Mouse (Mus musculus) embryonic facial prominence, embryonic 10.5 days (tissue): Measurements from ENCODE around the gene Tspyl3. TPM values are rescaled to one million over a fixed set of nuclear protein-coding genes. Genes with fewer than 3 reads are reported as not detected.

Experiments used
- DNase-seq: peaks from one replicate; pipeline ENCODE4 v3.0.0-alpha.2; 2017; ENCODE audit warnings: low spot score
- H3K27ac ChIP-seq: fragments of 300-500 bp; sonication (generic); replicated peaks from 2 replicates; pipeline ENCODE4 v1.5.1; 2016; ENCODE audit warnings: mild to moderate bottlenecking
- H3K27me3 ChIP-seq: fragments of 300-500 bp; sonication (generic); replicated peaks from 2 replicates; pipeline ENCODE4 v1.6.1; 2016; ENCODE audit warnings: low read depth, mild to moderate bottlenecking; ENCODE audit not compliant: poor library complexity, severe bottlenecking
- H3K36me3 ChIP-seq: fragments of 300-500 bp; sonication (generic); replicated peaks from 2 replicates; pipeline ENCODE4 v1.6.1; 2016; ENCODE audit warnings: mild to moderate bottlenecking, moderate library complexity
- H3K4me1 ChIP-seq: fragments of 300-500 bp; sonication (generic); 2 replicates; pipeline ENCODE4 v1.6.1; 2016
- H3K4me3 ChIP-seq: fragments of 300-500 bp; sonication (generic); 2 replicates; pipeline ENCODE4 v1.5.1; 2016; ENCODE audit warnings: mild to moderate bottlenecking, moderate library complexity
- H3K9me3 ChIP-seq: fragments of 300-500 bp; sonication (generic); 2 replicates; pipeline ENCODE4 v1.6.1; 2016; ENCODE audit warnings: mild to moderate bottlenecking
- WGBS: fragments of 180-500 bp; shearing (Covaris S2); methylation state at CpG from one replicate; pipeline ENCODE4 v1.1.7; 2016; 5-methylcytosine and 5-hydroxymethylcytosine counted together
- polyA plus RNA-seq: library from polyadenylated mRNA; unstranded; fragments of >200 nt; fragmentation: Nextera tagmentation; extraction: Ambion mirVana; gene quantifications from 2 replicates; pipeline ENCODE4 v1.2.1, GENCODE M21; 2016

Gene Tspyl3
- polyA plus RNA-seq, 1 experiment from 2014 or later: 10.1 TPM

DNA sequence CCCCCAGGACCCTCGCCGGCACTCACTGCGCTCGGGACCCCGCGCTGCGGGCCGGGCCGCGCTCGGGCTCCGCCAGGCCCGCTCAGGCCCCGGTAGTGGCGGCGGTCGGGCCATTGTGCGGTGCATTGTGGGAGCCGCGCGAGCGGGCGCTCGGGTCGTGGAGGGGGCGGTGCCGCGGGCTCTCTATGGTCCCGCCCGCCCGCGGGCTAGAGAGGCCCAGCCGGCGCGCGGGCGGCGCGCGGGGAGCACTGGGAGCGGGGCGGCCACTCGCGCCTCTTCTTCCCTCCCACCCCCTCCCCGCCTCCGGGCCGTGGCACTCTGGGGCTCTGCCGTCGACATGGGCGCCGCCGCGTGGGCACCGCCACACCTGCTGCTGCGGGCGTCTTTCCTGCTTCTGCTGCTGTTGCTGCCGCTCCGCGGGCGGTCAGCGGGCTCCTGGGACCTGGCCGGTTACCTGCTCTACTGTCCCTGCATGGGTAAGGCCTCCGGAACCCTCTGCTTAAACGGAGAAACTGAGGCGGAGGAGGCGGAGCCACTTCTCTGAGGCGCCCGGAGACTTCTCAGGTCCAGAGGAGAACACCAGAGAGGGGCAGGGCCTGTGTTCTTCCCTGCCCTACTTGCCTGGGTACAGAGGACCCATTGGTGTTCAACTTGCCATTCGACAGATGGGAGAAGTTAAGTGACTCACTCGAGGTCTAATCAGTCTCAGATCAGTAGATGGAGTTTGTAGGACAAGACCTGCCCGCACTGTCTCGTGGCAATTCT lies 16.2 kb upstream of the Tspyl3 start, which contains the start of the genes Plagl2 and Pofut1:
Plagl2 (minus strand) TSS at position 177 of the 765 bp plus-strand sequence.
Pofut1 (plus strand) TSS at position 284 of the 765 bp plus-strand sequence.
- Histone ChIP-seq H3K4me1 (peaks cover 43% of the 10 kb centered on the region), H3K4me3 (peak within 1 kb of the TSS; percentile 93), H3K27ac (peak within 1 kb of the TSS; percentile 98), H3K9me3 (no peaks in the 10 kb centered on the region), H3K27me3 (no peaks in the 10 kb centered on the region), H3K36me3 (peaks cover 50% of the 10 kb centered on the region)
- WGBS: under 1% methylated on average over 72 of the region's 72 CpGs
- peak; percentile 93 for DNase-seq

DNA sequence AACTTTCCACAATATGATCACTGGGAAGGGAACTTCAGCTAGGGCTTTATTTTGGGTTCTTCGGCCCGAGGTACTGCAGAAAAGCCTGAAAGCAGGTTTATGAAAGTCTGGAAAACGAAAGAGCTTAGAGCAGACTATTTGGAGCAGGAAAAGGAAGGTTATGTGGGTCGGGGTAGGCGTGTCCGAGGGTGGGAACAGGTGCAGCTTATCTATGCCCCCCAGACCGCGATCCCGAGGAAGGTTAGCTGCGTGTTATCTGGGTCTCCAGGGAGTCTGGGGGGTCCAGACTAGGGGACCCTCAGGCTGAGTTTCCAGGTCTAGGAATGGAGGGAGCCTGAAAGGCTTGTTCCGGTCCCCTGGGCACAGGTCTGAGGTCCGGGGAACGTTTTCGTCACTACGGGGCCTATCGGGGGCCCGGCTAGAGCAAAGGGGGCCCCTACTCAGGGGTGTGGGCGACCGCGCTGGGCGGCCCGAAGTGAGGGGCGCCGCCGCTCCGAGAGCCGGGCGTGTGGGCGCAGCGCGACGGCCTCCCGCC lies 15.5 kb upstream of the Tspyl3 start:
- H3K9me3 ChIP-seq: no peaks in the 10 kb centered on the region
- peaks cover 43% of the 10 kb centered on the region for H3K4me1 ChIP-seq
- H3K4me3 ChIP-seq: peak overlapping the region; percentile 93
- no peaks in the 10 kb centered on the region for H3K27me3 ChIP-seq
- H3K27ac ChIP-seq: peak overlapping the region; percentile 98
- no peak for DNase-seq
- under 1% methylated on average over 33 of the region's 33 CpGs for WGBS
- H3K36me3 ChIP-seq: peaks cover 50% of the 10 kb centered on the region

DNA sequence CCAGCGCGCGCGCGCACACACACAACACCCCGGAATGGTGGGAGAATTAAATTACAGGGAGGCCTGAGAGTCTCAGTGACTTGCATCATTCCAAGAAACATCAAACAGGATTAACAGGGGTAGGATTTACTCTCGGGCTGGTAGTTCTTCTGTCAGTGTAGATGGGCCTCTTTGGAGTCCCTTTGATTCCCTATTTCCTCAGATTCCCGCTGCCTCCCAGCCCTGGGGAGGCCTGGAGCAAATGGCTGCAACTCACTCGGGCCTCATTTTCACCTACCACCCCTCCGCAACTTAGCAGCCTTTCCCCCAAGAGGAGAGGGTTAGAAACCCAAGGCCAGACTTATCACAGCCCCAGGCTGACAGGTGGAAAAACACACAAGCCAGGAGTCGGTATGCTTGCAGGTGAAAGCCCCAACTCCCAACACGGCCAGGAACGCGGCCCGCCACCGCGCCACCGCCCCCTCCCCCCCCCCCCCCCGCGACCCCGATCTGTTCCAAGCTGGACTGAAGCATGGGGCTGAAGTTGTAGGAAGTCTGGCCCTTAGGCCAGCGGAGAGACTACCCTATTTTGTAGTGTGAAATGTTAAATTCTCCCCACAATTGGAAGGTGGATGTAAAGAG lies 14.7 kb upstream of the Tspyl3 start:
- peak; percentile 49 for DNase-seq
- Histone ChIP-seq H3K27me3 (no peaks in the 10 kb centered on the region), H3K27ac (peak overlapping the region; percentile 98), H3K4me1 (peaks cover 43% of the 10 kb centered on the region), H3K4me3 (peak overlapping the region; percentile 93), H3K9me3 (no peaks in the 10 kb centered on the region), H3K36me3 (peaks cover 50% of the 10 kb centered on the region)
- 5% methylated on average over 22 of the region's 22 CpGs for WGBS

GRCm38 (mm10) chr2:153239021-153239859 lies 14.0 kb upstream of the Tspyl3 start:
- H3K9me3 ChIP-seq: no peaks in the 10 kb centered on the region
- H3K27ac ChIP-seq: peak overlapping the region; percentile 98
- peaks cover 50% of the 10 kb centered on the region for H3K36me3 ChIP-seq
- H3K27me3 ChIP-seq: no peaks in the 10 kb centered on the region
- H3K4me3 ChIP-seq: peak overlapping the region; percentile 93
- H3K4me1 ChIP-seq: peaks cover 43% of the 10 kb centered on the region
- 63% methylated on average over 7 of the region's 7 CpGs for WGBS
- DNase-seq: no peak

DNA sequence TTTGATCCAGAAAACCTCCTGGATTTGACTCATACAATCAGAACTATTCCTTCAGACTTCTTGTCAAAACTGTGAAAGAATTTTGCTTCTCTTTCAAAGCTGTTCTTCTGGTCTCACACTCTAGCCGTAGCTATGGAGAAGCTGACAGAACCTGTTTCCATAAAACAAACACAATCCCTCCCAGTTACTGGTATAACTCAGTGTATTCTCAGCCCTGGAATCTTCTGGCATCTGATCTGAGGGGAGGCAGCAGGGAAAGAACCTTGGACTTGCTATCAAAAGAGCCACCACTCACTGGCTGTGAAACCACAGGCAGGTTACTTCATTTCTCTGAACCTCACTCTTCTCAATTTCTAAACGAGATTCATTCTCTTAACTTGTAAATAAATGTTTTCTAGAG lies 13.2 kb upstream of the Tspyl3 start:
- no peaks in the 10 kb centered on the region for H3K9me3 ChIP-seq
- peaks cover 43% of the 10 kb centered on the region for H3K4me1 ChIP-seq
- DNase-seq: no peak
- 77% methylated on average over 2 of the region's 2 CpGs for WGBS
- no peaks in the 10 kb centered on the region for H3K27me3 ChIP-seq
- peak overlapping the region; percentile 93; the same call in 1 of the 2 replicates for H3K4me3 ChIP-seq
- peaks cover 54% of the 10 kb centered on the region for H3K36me3 ChIP-seq
- H3K27ac ChIP-seq: no peak overlapping the region

DNA sequence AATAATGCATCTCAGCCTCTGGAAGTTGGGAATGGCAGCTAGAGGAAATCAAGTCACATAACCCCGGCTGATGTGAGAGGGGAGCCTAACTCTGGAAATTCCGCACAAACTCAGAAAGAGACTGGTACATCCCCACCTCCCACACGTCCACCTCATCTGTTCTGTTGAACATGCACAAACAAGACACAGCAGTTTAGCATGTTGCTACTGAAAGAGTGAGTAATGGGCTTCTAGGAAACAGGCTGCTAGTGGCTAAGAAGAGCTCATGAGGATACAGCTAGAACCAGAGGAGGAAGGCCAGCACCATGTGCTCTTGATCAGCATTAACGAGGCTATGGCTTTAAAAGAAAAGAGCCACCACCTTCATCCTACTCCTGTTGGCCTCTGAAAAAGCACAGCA lies 12.7 kb upstream of the Tspyl3 start:
- H3K9me3 ChIP-seq: no peaks in the 10 kb centered on the region
- H3K27ac ChIP-seq: no peak overlapping the region
- no peak for DNase-seq
- 78% methylated on average over 4 of the region's 4 CpGs for WGBS
- H3K27me3 ChIP-seq: no peaks in the 10 kb centered on the region
- H3K36me3 ChIP-seq: peaks cover 59% of the 10 kb centered on the region
- no peak overlapping the region for H3K4me3 ChIP-seq
- peaks cover 43% of the 10 kb centered on the region for H3K4me1 ChIP-seq

DNA sequence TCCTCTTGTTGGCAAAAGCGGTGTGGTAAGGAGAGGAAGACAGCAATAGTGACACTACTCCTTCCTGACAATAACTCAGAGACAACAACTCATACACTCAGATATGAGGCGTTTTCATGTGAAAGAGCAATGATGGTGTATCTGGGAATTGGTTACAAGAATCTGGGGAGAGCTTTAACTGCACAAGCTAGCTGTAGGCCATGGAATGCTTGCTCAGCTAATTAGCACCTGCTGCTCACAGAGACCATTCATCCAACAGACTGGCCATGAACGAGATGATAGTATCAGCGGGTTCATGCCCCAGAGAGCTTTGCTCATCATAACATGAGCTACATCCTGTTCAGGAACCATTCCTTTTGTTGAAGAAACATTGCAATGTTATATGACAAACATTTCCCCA lies 12.0 kb upstream of the Tspyl3 start:
- no peak for DNase-seq
- H3K36me3 ChIP-seq: peaks cover 66% of the 10 kb centered on the region
- no peak overlapping the region for H3K4me3 ChIP-seq
- H3K4me1 ChIP-seq: peaks cover 38% of the 10 kb centered on the region
- H3K27me3 ChIP-seq: no peaks in the 10 kb centered on the region
- no peaks in the 10 kb centered on the region for H3K9me3 ChIP-seq
- 78% methylated on average over 4 of the region's 4 CpGs for WGBS
- H3K27ac ChIP-seq: no peak overlapping the region

- no peak overlapping the region for H3K4me3 ChIP-seq
- no peaks in the 10 kb centered on the region for H3K9me3 ChIP-seq
- H3K4me1 ChIP-seq: peaks cover 15% of the 10 kb centered on the region
- H3K27ac ChIP-seq: no peak overlapping the region
- no peak for DNase-seq
- no peaks in the 10 kb centered on the region for H3K27me3 ChIP-seq
- H3K36me3 ChIP-seq: peaks cover 66% of the 10 kb centered on the region
- 85% methylated on average over 5 of the region's 5 CpGs for WGBS
Measured at GRCm38 (mm10) chr2:153228523-153228922, 3.3 kb upstream of the Tspyl3 start.

GRCm38 (mm10) chr2:153227959-153228358 lies 2.7 kb upstream of the Tspyl3 start:
- Histone ChIP-seq H3K9me3 (no peaks in the 10 kb centered on the region), H3K4me3 (no peak overlapping the region), H3K27me3 (no peaks in the 10 kb centered on the region), H3K27ac (no peak overlapping the region), H3K4me1 (peaks cover 15% of the 10 kb centered on the region), H3K36me3 (peaks cover 60% of the 10 kb centered on the region)
- 91% methylated on average over 4 of the region's 4 CpGs for WGBS
- DNase-seq: no peak

DNA sequence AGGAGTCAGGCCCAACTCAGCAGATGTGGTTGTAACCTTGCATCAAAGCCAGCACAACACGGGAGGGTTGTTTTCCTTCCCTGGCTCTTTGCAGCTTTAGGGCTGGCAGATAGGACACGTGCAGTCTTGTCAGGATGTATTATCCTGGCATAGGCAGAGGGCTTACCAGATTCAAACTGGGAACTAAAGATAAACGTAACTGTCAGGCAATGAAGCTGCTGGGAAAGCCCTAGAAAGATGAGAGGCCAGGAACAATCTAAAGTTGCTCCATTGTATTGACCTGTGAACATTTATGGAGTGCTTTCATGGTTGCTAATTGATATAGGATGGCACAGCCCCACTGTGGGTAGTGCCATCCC lies 333 bp upstream of the Tspyl3 start:
- DNase-seq: no peak
- H3K27ac ChIP-seq: peak overlapping the region; percentile 86
- peak overlapping the region; percentile 74 for H3K4me3 ChIP-seq
- peaks cover 37% of the 10 kb centered on the region for H3K36me3 ChIP-seq
- no peaks in the 10 kb centered on the region for H3K9me3 ChIP-seq
- peaks cover 15% of the 10 kb centered on the region for H3K4me1 ChIP-seq
- WGBS: 6% methylated on average over 3 of the region's 3 CpGs
- no peaks in the 10 kb centered on the region for H3K27me3 ChIP-seq

GRCm38 (mm10) chr2:153222566-153222965 lies 2.7 kb downstream of the Tspyl3 start:
- H3K36me3 ChIP-seq: peaks cover 8% of the 10 kb centered on the region
- H3K4me3 ChIP-seq: no peak overlapping the region
- no peaks in the 10 kb centered on the region for H3K27me3 ChIP-seq
- no peak for DNase-seq
- H3K27ac ChIP-seq: no peak overlapping the region
- 95% methylated on average over 2 of the region's 2 CpGs for WGBS
- peaks cover 15% of the 10 kb centered on the region for H3K4me1 ChIP-seq
- no peaks in the 10 kb centered on the region for H3K9me3 ChIP-seq

- Histone ChIP-seq H3K27ac (no peak overlapping the region), H3K4me1 (peaks cover 15% of the 10 kb centered on the region), H3K9me3 (no peaks in the 10 kb centered on the region), H3K36me3 (peaks cover 5% of the 10 kb centered on the region), H3K4me3 (no peak overlapping the region), H3K27me3 (no peaks in the 10 kb centered on the region)
- no peak for DNase-seq
Measured at GRCm38 (mm10) chr2:153222130-153222529, 3.1 kb downstream of the Tspyl3 start.
